Mouse (Mus musculus): ENCODE measurements around the gene St6galnac3.

St6galnac3 gene

GRCm38 (mm10) chr3:153580136-153580535, 144.8 kb downstream of the St6galnac3 start:
- DNase-seq, result no peak

GRCm38 (mm10) chr3:153577286-153577685, 147.7 kb downstream of the St6galnac3 start:
- no peak for DNase-seq

DNA sequence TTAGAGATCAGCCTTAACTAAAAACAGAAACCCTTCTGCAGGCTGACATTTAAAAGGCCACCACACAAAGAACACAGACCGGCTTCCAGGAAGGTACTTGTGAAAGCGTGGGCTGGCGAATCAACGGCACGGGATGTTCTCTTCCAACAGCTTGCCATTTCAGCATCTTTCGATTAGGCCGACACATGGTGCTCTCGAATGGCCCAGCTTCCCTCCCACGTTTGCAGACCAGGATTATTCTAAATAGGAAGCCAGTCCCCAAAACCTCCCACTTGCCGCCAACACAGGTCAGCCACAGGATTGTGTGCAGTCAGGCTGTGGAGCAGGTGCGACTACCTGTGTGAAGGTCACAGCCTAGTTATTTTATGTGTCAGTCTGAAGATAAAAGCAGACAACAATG, 153.8 kb downstream of the St6galnac3 start:
- no peak for DNase-seq

DNA sequence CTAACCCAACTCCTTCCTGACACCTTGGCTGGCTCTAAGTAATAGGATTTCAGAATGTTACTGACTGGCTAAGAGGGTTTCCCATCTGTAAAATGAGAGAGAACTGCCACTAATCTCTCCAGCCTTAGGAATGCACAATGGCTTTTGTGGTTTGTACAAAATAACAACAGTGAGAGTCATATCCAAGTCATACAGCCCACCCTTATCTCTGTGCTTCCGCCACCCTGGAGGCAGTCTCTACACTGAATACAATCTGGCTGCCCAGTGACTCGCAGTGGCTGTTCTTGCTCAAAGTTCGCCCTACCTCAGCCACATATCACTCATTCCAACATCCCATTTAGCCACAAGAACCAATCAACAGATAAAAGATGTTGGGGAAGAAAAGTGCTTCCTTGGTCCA, 156.2 kb downstream of the St6galnac3 start:
- no peak for DNase-seq

GRCm38 (mm10) chr3:153567913-153568312, 157.1 kb downstream of the St6galnac3 start:
- no peak for DNase-seq

DNA sequence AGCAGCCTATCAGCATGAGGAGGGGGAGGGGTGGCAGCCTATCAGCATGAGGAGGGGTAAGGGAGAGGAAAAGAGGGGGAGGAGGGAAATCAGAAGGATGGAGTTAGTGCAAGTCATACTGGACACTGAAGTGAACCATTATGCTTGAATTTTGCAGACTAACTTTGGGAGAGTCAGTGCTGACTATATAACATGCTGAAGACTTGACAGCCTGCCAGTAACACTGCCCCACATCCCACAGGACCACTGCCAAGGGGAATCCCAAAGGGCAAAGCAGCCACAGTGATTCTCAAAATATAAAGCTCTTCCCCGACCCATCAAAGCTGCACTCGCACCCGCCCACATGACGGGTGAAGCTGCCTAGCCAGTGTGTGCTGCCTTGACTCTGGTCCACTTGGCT, 157.5 kb downstream of the St6galnac3 start:
- DNase-seq, result peak in 1 of 2 experiments; percentile 48

- DNase-seq, result no peak
These were observed 158.9 kb downstream of the St6galnac3 start for GRCm38 (mm10) chr3:153566100-153566499.

GRCm38 (mm10) chr3:153560897-153561296, 164.1 kb downstream of the St6galnac3 start:
- DNase-seq, result no peak

DNA sequence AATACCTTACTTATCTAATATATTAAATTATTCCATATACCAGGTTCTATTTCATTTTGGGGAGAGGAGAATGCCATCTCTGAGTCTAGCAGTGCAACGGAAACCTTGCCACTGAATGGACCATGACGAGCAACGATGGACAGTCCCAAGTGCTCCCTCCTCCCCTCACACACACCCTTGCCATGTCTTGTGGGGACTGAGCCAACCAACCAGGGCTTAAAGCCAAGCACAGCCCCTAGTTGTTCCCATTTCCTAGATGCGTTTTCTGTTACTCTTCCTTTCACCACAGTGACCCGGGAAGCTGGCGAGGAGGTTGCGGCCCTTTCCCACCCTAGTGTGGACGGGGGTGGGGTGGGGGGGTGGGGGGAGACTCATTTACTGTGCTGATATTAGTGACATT, 165.4 kb downstream of the St6galnac3 start:
- DNase-seq, result no peak

GRCm38 (mm10) chr3:153556621-153557020, 168.4 kb downstream of the St6galnac3 start:
- DNase-seq, result peak; percentile 23 to 63

- DNase-seq, result no peak
These were observed 171.3 kb downstream of the St6galnac3 start for GRCm38 (mm10) chr3:153553712-153554111.

GRCm38 (mm10) chr3:153553226-153553625, 171.7 kb downstream of the St6galnac3 start:
- DNase-seq, result no peak

GRCm38 (mm10) chr3:153546936-153547683, 177.9 kb downstream of the St6galnac3 start:
- peak; percentile 48 to 87 for DNase-seq

GRCm38 (mm10) chr3:153539851-153540250, 185.1 kb downstream of the St6galnac3 start:
- no peak for DNase-seq

- DNase-seq, result no peak
These were observed 186.6 kb downstream of the St6galnac3 start for GRCm38 (mm10) chr3:153538396-153538795.

- DNase-seq, result no peak
These were observed 187.5 kb downstream of the St6galnac3 start for GRCm38 (mm10) chr3:153537435-153537834.

- DNase-seq, result no peak
These were observed 188.7 kb downstream of the St6galnac3 start for GRCm38 (mm10) chr3:153536260-153536659.

- DNase-seq, result no peak
These were observed 195.8 kb downstream of the St6galnac3 start for GRCm38 (mm10) chr3:153529174-153529573.

GRCm38 (mm10) chr3:153525151-153525768, 199.7 kb downstream of the St6galnac3 start:
- no peak for DNase-seq

DNA sequence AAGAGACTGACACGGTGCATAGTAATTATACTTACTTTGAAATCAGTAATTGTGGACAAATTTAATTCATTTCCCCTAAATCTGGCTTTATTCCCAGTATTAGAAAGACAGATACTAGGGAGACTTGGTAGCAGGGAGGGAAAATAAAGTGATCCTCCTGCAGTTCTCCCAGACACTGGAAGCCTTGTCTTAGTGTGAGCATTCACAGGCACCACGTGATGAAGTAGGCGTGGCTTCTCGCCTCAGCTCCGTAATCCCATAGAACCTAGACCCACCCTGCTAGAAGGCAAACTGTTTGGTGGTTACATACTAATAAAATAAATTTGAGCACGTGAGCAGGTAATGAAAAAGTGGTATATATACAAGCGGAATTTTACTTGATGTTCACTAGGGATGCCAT, 208.1 kb downstream of the St6galnac3 start:
- no peak for DNase-seq

DNA sequence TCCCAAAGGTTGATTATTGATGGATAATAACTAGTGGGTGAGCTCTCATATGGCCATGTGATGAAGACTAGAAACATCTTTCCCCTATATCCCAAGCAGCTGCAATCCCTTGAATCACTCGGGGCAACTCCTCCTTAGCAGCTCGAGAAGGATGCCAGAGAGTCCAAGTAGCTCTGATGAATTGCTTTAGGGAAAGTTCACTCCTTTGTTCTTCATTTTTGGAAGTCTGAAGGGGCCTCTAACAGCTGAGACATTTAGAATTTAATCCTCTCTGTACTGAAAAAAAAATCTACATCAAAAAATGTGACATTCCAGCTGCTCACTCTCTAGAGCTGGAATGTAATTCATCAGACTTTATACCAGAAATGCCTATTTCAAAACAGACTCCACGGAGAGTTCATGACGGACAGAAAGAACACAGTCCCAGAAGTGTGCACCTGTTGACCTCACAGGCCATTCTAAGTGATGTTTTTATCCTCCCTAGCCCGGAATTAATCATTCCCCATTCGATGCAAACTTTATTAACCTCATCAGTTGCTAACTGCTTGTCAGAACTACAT, 211.4 kb downstream of the St6galnac3 start:
- peak in 1 of 2 experiments; percentile 38 for DNase-seq

DNA sequence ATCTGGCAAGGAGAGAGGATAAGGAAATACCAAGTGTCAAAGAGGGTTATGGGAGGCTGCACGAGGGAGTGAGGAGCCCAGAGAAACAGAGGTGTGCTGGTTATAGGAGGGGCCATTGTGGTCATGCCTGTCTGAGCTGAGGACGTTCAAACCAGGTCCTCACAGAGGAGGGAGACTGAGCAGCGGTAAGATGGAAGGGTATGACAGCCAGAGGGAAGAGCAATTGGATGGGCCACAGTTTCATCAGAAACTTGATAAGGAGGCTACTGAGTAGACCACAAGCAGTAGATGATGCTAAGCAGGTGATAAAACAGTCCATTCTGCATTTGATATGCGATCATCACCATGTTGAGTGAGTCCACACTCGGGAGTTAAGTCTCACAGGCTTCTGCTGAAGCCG, 212.4 kb downstream of the St6galnac3 start:
- no peak for DNase-seq

GRCm38 (mm10) chr3:153511151-153511580, 213.8 kb downstream of the St6galnac3 start:
- peak; percentile 31 to 68 for DNase-seq

- DNase-seq, result no peak
These were observed 214.8 kb downstream of the St6galnac3 start for GRCm38 (mm10) chr3:153510048-153510630.

Data from lung, postnatal 4 days (tissue).